Mouse (Mus musculus): ENCODE results near the gene Gm10720.
"Not testable (repeated sequence)": the region's sequence is repeated elsewhere in the genome, so short reads cannot be mapped to it uniquely, and the experiment has no call there.

- TF ChIP-seq POLR2A (IDR thresholded peaks at IDR 0.05; ENCODE audit: control insufficient read depth, extremely low read depth, insufficient read depth, low read length, poor library complexity); CTCF (IDR thresholded peaks at IDR 0.05; ENCODE audit: borderline replicate concordance, control insufficient read depth, extremely low read depth, insufficient read depth, low read length, poor library complexity): not testable (repeated sequence)
Measured at GRCm38 (mm10) chr9:3029276-3030000, 14.0 kb downstream of the Gm10720 start.
